Comparison of ENCODE assay signal across 23 mouse cellular contexts in the genomic region with DNA sequence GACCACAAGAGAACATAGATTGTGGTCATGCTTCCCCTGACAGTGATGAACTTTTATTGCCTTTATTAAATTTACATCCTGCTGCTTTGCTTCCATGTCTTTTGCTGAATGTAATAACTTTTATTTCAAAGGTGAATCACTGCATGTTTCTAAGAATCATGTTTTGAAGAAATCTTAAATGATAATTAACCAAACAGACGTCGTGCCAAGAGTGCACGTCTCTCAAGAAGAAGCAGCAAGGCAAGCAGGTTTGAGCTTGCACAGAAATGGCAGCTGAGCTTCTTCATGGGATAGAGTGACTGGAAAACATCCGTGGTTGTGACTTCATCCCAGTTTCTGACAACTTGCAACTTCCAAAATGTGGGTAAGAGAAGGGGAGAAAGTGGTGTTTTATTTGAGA.
"Had no signal": no experiment of that assay in that cellular context is flagged by ENCODE, and none has a peak within 500 bp of the region (broad histone marks: within the 10 kb centered on the region; RNA-seq: fewer than 3 reads in every experiment).

No protein-coding gene starts in this region.

- DNase-seq: gastrocnemius, postnatal 14 days; gastrocnemius, postnatal 36 days; heart, adult 11 months; heart, adult 2 months; heart, postnatal 14 days; heart, postnatal 36 days; layer of hippocampus, adult 9-11 months; layer of hippocampus, postnatal 36 days; left cerebral cortex, postnatal 4 days; lung, adult 18-20 months had no signal

- H3K9ac ChIP-seq: heart, embryonic 13.5 days; heart, embryonic 15.5 days; hindbrain, embryonic 13.5 days; hindbrain, embryonic 15.5 days; kidney, embryonic 15.5 days; limb, embryonic 13.5 days; limb, embryonic 15.5 days; liver, embryonic 12.5 days; liver, embryonic 14.5 days had no signal

- H3K36me3 ChIP-seq: heart, embryonic 13.5 days; heart, embryonic 15.5 days; hindbrain, embryonic 13.5 days; hindbrain, embryonic 15.5 days; kidney, embryonic 15.5 days; limb, embryonic 13.5 days; limb, embryonic 15.5 days; liver, embryonic 12.5 days had no signal

- H3K4me3 ChIP-seq: heart, adult 2 months; heart, embryonic 13.5 days; heart, embryonic 15.5 days; hindbrain, embryonic 13.5 days; hindbrain, embryonic 15.5 days; kidney, embryonic 15.5 days; limb, embryonic 13.5 days; limb, embryonic 15.5 days; liver, embryonic 12.5 days had no signal

- ATAC-seq: hindbrain, postnatal 0 days; intestine, embryonic 16.5 days; liver, embryonic 12.5 days had no signal

- H3K27me3 ChIP-seq: heart, embryonic 13.5 days; heart, embryonic 15.5 days; hindbrain, embryonic 13.5 days; hindbrain, embryonic 15.5 days; kidney, embryonic 15.5 days; limb, embryonic 13.5 days; limb, embryonic 15.5 days; liver, embryonic 12.5 days had no signal

- H3K9me3 ChIP-seq: heart, embryonic 13.5 days; heart, embryonic 15.5 days; hindbrain, embryonic 13.5 days; hindbrain, embryonic 15.5 days; kidney, embryonic 15.5 days; limb, embryonic 13.5 days; limb, embryonic 15.5 days; liver, embryonic 12.5 days had no signal

- H3K4me2 ChIP-seq: heart, embryonic 11.5 days; heart, embryonic 13.5 days; heart, embryonic 15.5 days; hindbrain, embryonic 13.5 days; hindbrain, embryonic 15.5 days; kidney, embryonic 15.5 days; limb, embryonic 13.5 days; limb, embryonic 15.5 days; liver, embryonic 12.5 days had no signal

- H3K4me1 ChIP-seq: heart, embryonic 13.5 days; heart, embryonic 15.5 days; limb, embryonic 13.5 days; limb, embryonic 15.5 days; liver, embryonic 12.5 days had no signal

- H3K27ac ChIP-seq: heart, adult 2 months; heart, embryonic 13.5 days; heart, embryonic 15.5 days; hindbrain, embryonic 13.5 days; hindbrain, embryonic 15.5 days; hindbrain, postnatal 0 days; kidney, embryonic 15.5 days; kidney, postnatal 0 days; limb, embryonic 13.5 days; limb, embryonic 15.5 days; liver, embryonic 12.5 days; liver, embryonic 14.5 days had no signal
